Mouse (Mus musculus): ENCODE measurements around the gene Smco4. TPM values are rescaled to one million over a fixed set of nuclear protein-coding genes. Genes with fewer than 3 reads are reported as not detected.
A peak's percentile ranks its signal among the peaks of the same experiment; 100 is the strongest.

Smco4 gene
- polyA plus RNA-seq, 1 experiment from 2014 or later, result 4.5 TPM

DNA sequence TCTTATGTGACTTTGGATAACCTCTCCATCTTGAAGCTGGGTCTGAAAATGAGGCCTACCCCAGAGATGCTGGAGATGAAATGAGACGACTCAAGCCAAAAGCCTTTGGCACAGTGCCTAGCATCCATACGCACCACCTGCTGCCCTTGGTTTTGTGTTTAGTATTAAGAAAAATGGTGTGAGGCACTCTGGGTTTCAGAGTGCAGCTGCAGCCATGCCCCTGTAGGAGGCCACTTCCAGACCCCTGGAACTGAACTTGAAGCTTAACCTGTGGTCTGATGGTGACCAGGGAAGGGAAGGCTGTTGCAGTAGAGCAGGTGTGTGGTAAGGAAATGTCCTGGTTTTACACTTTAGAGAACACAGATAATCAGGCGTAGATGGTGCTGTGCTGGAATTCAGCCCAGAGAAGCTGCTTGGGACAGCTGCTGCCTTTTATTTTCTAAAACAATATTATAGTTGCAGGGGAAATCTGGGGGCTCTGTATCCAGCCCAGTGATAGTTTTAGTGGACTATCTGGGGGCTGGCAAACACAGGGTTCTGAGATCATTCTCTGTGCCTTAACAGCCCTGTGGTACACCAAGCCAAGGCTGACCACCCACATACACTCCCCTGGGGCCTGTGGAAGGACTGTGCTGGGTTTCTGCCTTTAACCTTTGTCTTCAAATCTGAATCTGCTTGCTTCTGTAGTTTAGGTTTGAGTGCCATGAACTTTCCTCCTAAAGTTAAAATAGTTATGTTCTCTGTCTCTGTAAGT lies 17.5 kb downstream of the Smco4 start:
- no peaks in the 10 kb centered on the region for H3K36me3 ChIP-seq
- H3K4me1 ChIP-seq, result peaks cover 83% of the 10 kb centered on the region
- no peaks in the 10 kb centered on the region for H3K9me3 ChIP-seq (replicated peaks)
- 53% methylated on average over 3 of the region's 3 CpGs for WGBS
- H3K27ac ChIP-seq, result peak overlapping the region; percentile 59; the same call in 1 of the 2 replicates
- no peak overlapping the region for H3K9ac ChIP-seq
- no peak overlapping the region for H3K4me2 ChIP-seq
- ATAC-seq (replicated peaks; ENCODE audit: low FRiP score), result no peak
- H3K4me3 ChIP-seq (replicated peaks), result no peak overlapping the region
- H3K27me3 ChIP-seq, result no peaks in the 10 kb centered on the region

DNA sequence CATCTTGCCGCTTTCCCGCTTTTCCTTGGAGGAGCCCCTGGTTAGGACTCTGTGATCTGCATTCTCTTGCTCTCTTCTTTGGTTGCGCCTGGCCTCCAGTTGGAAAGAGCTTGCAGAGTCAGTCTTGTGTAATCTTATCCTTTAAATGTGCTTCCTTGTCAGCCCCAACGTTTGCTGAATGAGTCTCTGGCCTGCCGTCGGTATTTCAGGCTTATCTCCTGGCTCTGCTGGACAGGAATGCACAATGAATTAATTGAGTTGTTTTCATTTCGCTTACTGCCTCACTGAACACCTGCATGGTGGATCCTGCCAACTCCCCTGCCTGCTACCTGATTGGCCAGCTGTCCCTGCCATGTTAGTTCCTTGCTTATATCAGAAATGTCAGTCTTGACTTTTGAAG lies 19.7 kb downstream of the Smco4 start:
- peak overlapping the region; percentile 75 for H3K27ac ChIP-seq
- 33% methylated on average over 7 of the region's 7 CpGs for WGBS
- ATAC-seq (replicated peaks; ENCODE audit: low FRiP score), result peak; percentile 85

DNA sequence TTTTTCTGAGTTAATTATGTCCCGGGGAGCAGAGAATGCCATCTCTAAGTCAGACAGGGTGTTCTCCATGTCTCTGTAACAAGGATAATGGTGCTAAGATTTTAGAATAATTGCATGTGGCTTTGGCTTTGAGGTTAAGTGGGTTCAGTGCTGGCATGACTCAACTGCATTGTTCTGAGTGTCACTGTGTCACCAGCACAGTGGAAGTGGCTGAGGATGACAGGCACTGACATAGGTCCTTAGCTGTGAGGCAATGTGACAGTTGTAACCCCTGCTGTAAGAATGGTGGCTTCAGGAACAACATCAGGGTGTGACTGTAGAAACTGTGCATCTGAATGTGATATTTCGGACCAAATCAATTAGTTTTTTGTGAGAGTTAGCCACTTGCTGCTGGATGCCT lies 22.8 kb downstream of the Smco4 start:
- WGBS, result 66% methylated on average over 2 of the region's 2 CpGs
- ATAC-seq (replicated peaks; ENCODE audit: low FRiP score), result no peak
- peaks cover 63% of the 10 kb centered on the region for H3K4me1 ChIP-seq
- H3K4me2 ChIP-seq, result no peak overlapping the region
- H3K4me3 ChIP-seq (replicated peaks), result no peak overlapping the region
- no peak overlapping the region for H3K27ac ChIP-seq
- no peaks in the 10 kb centered on the region for H3K27me3 ChIP-seq
- H3K36me3 ChIP-seq, result no peaks in the 10 kb centered on the region
- H3K9ac ChIP-seq, result no peak overlapping the region
- no peaks in the 10 kb centered on the region for H3K9me3 ChIP-seq (replicated peaks)

More for the DNA sequence above, 19.7 kb downstream of the Smco4 start:
- H3K4me2 ChIP-seq, result 0 out of 2 replicates have a peak overlapping the region, but pooled peaks have one; percentile 2
- no peak overlapping the region for H3K9ac ChIP-seq
- peaks cover 76% of the 10 kb centered on the region for H3K4me1 ChIP-seq
- H3K4me3 ChIP-seq (replicated peaks), result no peak overlapping the region
- H3K9me3 ChIP-seq (replicated peaks), result no peaks in the 10 kb centered on the region
- no peaks in the 10 kb centered on the region for H3K27me3 ChIP-seq
- H3K36me3 ChIP-seq, result no peaks in the 10 kb centered on the region

DNA sequence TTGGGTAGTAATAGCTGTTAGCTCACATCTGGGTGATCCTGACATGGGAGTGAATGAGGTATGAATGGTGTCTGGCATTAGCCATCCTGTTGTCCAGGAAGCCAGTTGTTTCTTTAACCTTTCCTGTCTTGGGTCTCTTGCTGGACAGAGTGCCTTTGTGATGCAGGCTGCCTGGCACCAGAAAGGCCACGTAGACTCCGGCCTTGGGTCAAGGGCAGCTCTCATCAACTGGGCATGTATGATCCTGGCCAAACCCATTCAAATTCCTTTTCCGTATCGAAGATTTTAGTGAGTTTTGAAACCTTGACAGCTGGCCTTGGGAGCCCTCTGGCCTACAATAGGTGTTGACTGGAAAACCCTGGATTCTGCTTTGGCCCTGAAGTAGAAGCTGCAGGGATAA lies 24.7 kb downstream of the Smco4 start:
- Histone ChIP-seq H3K27ac (no peak overlapping the region), H3K9me3 (replicated peaks) (no peaks in the 10 kb centered on the region), H3K4me2 (no peak overlapping the region), H3K36me3 (no peaks in the 10 kb centered on the region), H3K4me1 (peaks cover 51% of the 10 kb centered on the region), H3K4me3 (replicated peaks) (no peak overlapping the region), H3K9ac (no peak overlapping the region), H3K27me3 (no peaks in the 10 kb centered on the region)
- WGBS, result 68% methylated on average over 4 of the region's 4 CpGs
- no peak for ATAC-seq (replicated peaks; ENCODE audit: low FRiP score)

DNA sequence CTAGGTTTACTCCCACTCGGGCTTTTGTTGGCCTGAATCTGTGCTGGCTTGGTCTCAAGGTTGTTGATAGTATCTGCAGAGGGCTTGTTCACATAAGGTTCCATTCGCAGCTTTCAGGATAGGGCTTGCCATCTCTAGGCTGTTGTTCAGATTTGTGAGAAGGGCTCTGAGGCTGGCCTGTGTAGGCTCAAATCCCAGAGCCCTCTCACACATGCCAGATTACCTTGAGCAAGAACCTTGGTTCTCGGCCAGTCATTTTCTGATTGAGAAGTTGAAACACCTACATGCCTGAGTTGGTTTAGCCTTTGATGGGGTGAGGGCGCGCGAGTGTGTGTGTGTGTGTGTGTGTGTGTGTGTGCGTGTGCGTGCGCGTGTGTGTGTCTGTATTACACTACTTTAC lies 29.1 kb downstream of the Smco4 start:
- no peak for ATAC-seq (replicated peaks; ENCODE audit: low FRiP score)
- no peak overlapping the region for H3K27ac ChIP-seq

DNA sequence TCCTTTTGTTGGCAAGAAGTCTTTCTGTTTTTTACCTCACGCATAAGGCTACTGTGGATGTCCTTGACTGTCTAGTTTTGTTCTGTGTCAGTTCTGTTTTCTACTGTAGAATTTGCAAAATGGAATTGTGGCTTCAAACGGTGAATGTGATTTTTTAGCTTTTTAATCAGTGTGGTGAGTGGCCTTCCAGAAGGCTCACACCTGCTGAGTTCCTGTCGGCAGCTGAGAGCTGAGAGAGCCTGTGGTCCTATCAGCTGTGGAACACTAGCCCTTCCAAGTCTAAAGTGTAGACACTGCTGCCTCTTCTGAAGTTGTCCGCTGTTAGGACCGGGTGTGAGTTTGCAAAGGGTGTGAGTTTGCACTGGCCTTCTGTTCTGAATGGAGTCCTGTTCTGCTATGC lies 29.7 kb downstream of the Smco4 start:
- H3K9ac ChIP-seq, result no peak overlapping the region
- no peak overlapping the region for H3K4me2 ChIP-seq
- no peak for ATAC-seq (replicated peaks; ENCODE audit: low FRiP score)
- H3K4me1 ChIP-seq, result peaks cover 38% of the 10 kb centered on the region
- 79% methylated on average over 5 of the region's 5 CpGs for WGBS
- H3K27me3 ChIP-seq, result no peaks in the 10 kb centered on the region
- H3K27ac ChIP-seq, result no peak overlapping the region
- no peaks in the 10 kb centered on the region for H3K9me3 ChIP-seq (replicated peaks)
- no peak overlapping the region for H3K4me3 ChIP-seq (replicated peaks)
- peaks cover 7% of the 10 kb centered on the region; the same call in 1 of the 2 replicates for H3K36me3 ChIP-seq

More for the DNA sequence above, 29.1 kb downstream of the Smco4 start:
- H3K4me1 ChIP-seq, result peaks cover 39% of the 10 kb centered on the region; the same call in 1 of the 2 replicates
- H3K9ac ChIP-seq, result no peak overlapping the region
- no peaks in the 10 kb centered on the region for H3K9me3 ChIP-seq (replicated peaks)
- peaks cover 7% of the 10 kb centered on the region; the same call in 1 of the 2 replicates for H3K36me3 ChIP-seq
- no peaks in the 10 kb centered on the region for H3K27me3 ChIP-seq
- no peak overlapping the region for H3K4me2 ChIP-seq
- WGBS, result 86% methylated on average over 10 of the region's 10 CpGs
- H3K4me3 ChIP-seq (replicated peaks), result no peak overlapping the region

DNA sequence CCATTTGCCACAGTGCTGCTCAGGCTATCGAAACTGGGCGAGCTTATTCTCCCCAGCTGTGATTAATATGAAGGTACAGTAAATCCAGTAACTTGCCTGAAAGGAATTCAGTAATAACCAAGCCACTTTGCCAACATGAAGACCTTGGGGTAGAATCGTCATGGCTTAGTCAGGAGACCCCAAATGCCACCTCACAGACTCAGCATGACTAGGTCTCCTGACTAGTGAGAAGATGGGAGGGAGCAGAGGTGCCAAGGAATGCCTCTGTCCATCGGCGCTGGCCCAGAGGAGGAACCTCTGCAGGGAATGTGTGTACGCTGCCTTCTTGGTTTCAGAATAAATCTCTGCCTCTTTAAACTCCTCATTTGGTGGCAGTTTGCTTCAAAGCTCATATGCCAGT lies 30.4 kb downstream of the Smco4 start:
- Histone ChIP-seq H3K9me3 (replicated peaks) (no peaks in the 10 kb centered on the region), H3K36me3 (peaks cover 7% of the 10 kb centered on the region; the same call in 1 of the 2 replicates), H3K4me1 (peaks cover 38% of the 10 kb centered on the region), H3K4me3 (replicated peaks) (no peak overlapping the region), H3K27ac (no peak overlapping the region), H3K4me2 (no peak overlapping the region), H3K9ac (no peak overlapping the region), H3K27me3 (no peaks in the 10 kb centered on the region)
- 83% methylated on average over 6 of the region's 6 CpGs for WGBS
- no peak for ATAC-seq (replicated peaks; ENCODE audit: low FRiP score)

DNA sequence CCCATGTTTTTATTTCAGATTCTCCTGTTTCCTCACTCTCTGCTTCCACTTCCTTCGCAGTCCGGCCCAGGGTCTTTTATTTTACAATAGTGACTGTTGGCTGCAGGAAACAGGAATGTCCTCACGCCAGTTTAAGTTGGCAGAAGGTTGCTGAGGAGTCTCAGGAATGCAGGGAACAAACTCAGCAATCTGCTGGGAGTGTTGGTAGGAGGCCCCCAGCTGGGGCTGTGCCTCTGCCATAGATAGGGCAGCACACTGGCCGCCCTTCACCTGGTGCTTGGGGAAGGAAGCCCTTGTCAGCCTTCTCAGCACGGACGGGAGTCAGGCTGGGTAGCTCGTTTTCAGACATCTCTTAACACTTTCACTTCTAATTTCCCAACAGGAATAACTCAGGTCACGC lies 32.0 kb downstream of the Smco4 start:
- Histone ChIP-seq H3K36me3 (peaks cover 7% of the 10 kb centered on the region; the same call in 1 of the 2 replicates), H3K27ac (peak overlapping the region; percentile 34; the same call in 1 of the 2 replicates), H3K9ac (no peak overlapping the region), H3K27me3 (no peaks in the 10 kb centered on the region), H3K4me1 (peaks cover 52% of the 10 kb centered on the region), H3K9me3 (replicated peaks) (no peaks in the 10 kb centered on the region), H3K4me3 (replicated peaks) (no peak overlapping the region), H3K4me2 (no peak overlapping the region)
- ATAC-seq (replicated peaks; ENCODE audit: low FRiP score), result no peak
- WGBS, result 66% methylated on average over 8 of the region's 8 CpGs

DNA sequence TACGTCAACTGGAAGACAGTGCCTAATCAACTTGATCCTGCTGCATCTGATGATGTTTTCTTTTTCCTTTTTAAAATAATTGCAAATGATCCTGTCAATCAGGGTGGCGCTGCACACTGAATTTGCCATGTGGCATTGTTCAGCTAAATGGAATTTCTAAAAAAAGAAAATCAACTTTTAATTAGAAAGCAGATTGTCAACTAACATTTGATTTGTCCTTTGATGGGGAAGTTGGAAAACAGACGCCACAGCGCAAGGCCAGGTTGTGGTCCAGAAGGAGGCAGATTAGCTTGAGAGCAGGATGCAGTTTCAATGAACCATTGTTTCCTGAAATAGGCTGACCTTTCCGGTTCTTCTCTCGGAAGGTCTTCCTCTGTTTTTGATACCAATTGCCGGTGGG lies 33.3 kb downstream of the Smco4 start:
- H3K4me1 ChIP-seq, result peaks cover 59% of the 10 kb centered on the region
- ATAC-seq (replicated peaks; ENCODE audit: low FRiP score), result no peak

DNA sequence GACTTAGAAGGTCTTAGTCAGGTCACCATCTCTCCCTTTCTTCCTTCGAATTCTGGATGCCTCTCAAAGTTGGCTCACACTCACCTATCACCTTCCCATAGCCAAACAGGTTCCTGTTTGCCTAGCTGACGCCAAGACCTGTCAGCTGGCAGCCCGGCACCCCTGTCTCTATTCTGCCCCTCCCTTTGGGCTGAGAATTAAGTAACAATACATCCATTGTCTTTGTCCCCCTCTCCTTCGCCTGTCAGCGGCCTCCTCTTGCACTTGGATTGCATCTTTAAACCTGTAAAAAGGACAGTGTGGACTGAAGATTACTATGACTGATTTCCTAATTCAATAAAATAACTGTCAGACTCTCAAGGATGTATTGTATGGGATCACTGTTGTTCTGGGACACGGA lies 34.6 kb downstream of the Smco4 start:
- Histone ChIP-seq H3K27me3 (no peaks in the 10 kb centered on the region), H3K9ac (no peak overlapping the region), H3K4me2 (no peak overlapping the region), H3K36me3 (peaks cover 7% of the 10 kb centered on the region; the same call in 1 of the 2 replicates), H3K4me1 (peaks cover 58% of the 10 kb centered on the region), H3K27ac (no peak overlapping the region), H3K9me3 (replicated peaks) (no peaks in the 10 kb centered on the region), H3K4me3 (replicated peaks) (no peak overlapping the region)
- no peak for ATAC-seq (replicated peaks; ENCODE audit: low FRiP score)
- 69% methylated on average over 6 of the region's 6 CpGs for WGBS

More for the DNA sequence above, 33.3 kb downstream of the Smco4 start:
- 73% methylated on average over 7 of the region's 7 CpGs for WGBS
- Histone ChIP-seq H3K4me2 (no peak overlapping the region), H3K4me3 (replicated peaks) (no peak overlapping the region), H3K9ac (no peak overlapping the region), H3K27ac (no peak overlapping the region), H3K36me3 (peaks cover 7% of the 10 kb centered on the region; the same call in 1 of the 2 replicates), H3K27me3 (no peaks in the 10 kb centered on the region), H3K9me3 (replicated peaks) (no peaks in the 10 kb centered on the region)

DNA sequence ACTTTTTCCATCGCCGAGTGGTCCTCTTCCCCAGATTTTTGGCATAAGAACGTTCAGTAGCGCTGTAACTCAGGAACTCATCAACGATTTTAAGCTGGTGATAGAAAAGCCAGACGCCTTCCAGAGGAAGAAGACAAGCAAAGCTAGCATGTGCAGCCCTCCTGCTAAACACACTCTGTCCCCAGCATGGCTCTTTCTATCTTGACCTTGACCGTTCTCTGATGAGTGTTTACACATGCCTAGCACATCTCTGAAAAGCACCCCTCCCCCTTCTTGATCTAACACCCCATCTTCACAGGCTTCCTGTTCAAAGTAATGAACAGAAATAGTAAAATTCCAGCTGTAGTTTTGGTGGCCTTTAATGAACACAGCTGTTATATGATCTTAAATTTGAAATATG lies 35.1 kb downstream of the Smco4 start:
- Histone ChIP-seq H3K4me1 (peaks cover 56% of the 10 kb centered on the region), H3K27ac (no peak overlapping the region)

DNA sequence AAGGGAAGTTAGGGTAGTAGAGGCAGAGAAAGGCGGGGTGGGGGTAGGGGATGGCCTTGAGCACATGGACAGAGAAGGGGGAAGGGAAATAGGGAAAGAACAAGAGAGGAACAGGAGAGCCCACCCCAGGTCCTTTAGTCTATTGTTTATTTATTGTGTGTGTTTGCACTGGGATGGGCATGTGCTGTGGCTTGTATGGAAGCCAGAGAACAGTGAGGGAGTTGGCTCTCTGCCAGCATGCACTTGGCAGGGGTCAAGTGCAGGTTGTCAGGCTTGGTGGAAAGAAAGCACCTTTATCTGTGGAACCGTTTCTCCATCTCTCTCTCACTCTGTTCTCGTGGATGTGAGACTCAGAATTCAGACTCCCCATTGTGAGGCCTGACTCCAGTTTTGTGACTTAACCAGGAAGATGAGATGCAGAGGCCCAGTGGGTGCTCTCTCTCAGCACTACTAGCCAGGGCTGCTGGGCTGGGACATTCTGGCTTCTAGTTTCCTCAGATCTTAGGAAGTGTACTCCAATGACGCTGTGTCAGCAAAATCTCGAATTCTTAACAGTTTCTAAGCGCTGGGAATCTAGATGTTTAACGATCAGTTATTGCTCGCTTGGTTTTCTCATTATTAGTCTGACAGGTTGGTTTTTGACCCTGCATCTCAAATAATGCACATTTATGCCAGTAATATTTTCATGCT lies 36.2 kb downstream of the Smco4 start:
- H3K4me2 ChIP-seq, result no peak overlapping the region
- peaks cover 7% of the 10 kb centered on the region; the same call in 1 of the 2 replicates for H3K36me3 ChIP-seq
- H3K27ac ChIP-seq, result peak overlapping the region; percentile 15
- no peaks in the 10 kb centered on the region for H3K9me3 ChIP-seq (replicated peaks)
- no peak overlapping the region for H3K4me3 ChIP-seq (replicated peaks)
- H3K9ac ChIP-seq, result no peak overlapping the region
- ATAC-seq (replicated peaks; ENCODE audit: low FRiP score), result peak; percentile 17; the same call in 1 of the 2 replicates
- H3K27me3 ChIP-seq, result no peaks in the 10 kb centered on the region
- peaks cover 60% of the 10 kb centered on the region for H3K4me1 ChIP-seq
- WGBS, result 34% methylated on average over 8 of the region's 8 CpGs

More for the DNA sequence above, 35.1 kb downstream of the Smco4 start:
- Histone ChIP-seq H3K36me3 (peaks cover 7% of the 10 kb centered on the region; the same call in 1 of the 2 replicates), H3K27me3 (no peaks in the 10 kb centered on the region), H3K9me3 (replicated peaks) (no peaks in the 10 kb centered on the region), H3K9ac (no peak overlapping the region), H3K4me3 (replicated peaks) (no peak overlapping the region), H3K4me2 (no peak overlapping the region)
- no peak for ATAC-seq (replicated peaks; ENCODE audit: low FRiP score)
- 73% methylated on average over 7 of the region's 7 CpGs for WGBS
